Mouse (Mus musculus): ENCODE data around the gene Ufsp2.

DNA sequence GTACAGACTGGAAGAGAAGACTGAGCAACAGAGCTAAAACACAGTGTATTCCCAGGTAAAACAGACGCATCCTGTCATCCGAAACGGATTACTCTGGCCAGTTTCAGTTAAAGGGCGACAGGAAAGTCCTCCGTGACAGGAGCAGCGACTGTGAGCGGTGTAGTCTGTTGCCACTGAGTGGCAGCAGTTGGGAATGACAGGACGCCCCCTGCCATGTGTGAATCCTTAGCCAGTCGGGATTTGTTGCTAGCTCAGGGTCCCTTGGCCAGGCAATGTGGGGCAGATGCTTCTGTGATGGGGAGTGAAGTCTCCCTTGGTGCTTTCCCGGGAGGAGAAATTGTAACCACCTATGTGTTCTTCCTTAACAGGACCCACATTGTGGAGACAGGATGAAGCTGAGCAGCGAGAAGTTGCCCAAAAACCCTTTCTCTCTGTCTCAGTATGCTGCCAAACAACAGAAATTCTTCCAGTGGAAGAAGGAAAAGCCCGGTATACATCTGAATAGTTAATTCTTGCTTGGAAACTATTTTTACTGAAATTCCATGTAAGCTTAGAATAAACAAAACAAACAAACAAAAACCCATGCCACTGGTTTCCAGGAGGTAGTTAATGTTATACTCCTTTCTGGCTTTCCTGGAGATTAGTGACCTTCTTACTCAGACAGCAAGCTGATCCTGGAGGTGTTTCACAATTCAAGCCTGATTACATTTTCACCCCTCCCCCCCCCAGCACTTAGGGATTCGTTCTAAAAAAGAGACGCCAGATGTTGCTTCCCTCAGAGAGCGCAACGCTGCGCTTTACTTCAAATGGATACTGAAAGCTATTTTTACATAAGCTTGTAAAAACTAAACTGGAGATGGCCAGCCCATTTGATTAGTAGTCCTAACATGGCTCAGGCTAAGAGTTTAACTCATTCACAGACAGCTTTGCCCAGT is 35.7 kb downstream of the Ufsp2 start:
- TF ChIP-seq CTCF (IDR thresholded peaks at IDR 0.05; ENCODE audit: extremely low read depth, insufficient read depth, insufficient read length, insufficient replicate concordance) (no peak), POLR2A (IDR thresholded peaks at IDR 0.05; ENCODE audit: low read depth, low read length) (no peak)

Measured in spleen, adult 2 months (tissue).